Mouse (Mus musculus) mature B cell (primary cell): ENCODE results near the gene Fer.

Experiments used
- in situ Hi-C: fragments of 300-500 bp; cut with MboI; formaldehyde crosslinking; loops from 2 replicates; pipeline ENCODE4 v1.14.3; 2019

Gene Fer

GRCm38 (mm10) chr17:63864171-63864571, 1.3 kb downstream of the Fer start:
- in situ Hi-C loops = no loop called here

GRCm38 (mm10) chr17:63871773-63872172, 8.9 kb downstream of the Fer start:
- in situ Hi-C loops = no loop called here

- in situ Hi-C loops = no loop called here
Measured at GRCm38 (mm10) chr17:63878889-63879288, 16.0 kb downstream of the Fer start.

GRCm38 (mm10) chr17:63880009-63880408, 17.1 kb downstream of the Fer start:
- in situ Hi-C loops = no loop called here

- in situ Hi-C loops = no loop called here
Measured at GRCm38 (mm10) chr17:63886988-63887387, 24.1 kb downstream of the Fer start.

- in situ Hi-C loops = no loop called here
Measured at GRCm38 (mm10) chr17:63890611-63891010, 27.7 kb downstream of the Fer start.

- in situ Hi-C loops = no loop called here
Measured at GRCm38 (mm10) chr17:63895829-63896228, 33.0 kb downstream of the Fer start.

GRCm38 (mm10) chr17:63897050-63897449, 34.2 kb downstream of the Fer start:
- in situ Hi-C loops = no loop called here

- in situ Hi-C loops = no loop called here
Measured at GRCm38 (mm10) chr17:63909297-63909696, 46.4 kb downstream of the Fer start.

- in situ Hi-C loops = no loop called here
Measured at GRCm38 (mm10) chr17:63921601-63922203, 58.8 kb downstream of the Fer start.

GRCm38 (mm10) chr17:63925581-63925980, 62.7 kb downstream of the Fer start:
- in situ Hi-C loops = no loop called here

- in situ Hi-C loops = no loop called here
Measured at GRCm38 (mm10) chr17:63930634-63931033, 67.8 kb downstream of the Fer start.

- in situ Hi-C loops = no loop called here
Measured at GRCm38 (mm10) chr17:63931556-63931955, 68.7 kb downstream of the Fer start.

GRCm38 (mm10) chr17:63935408-63935807, 72.5 kb downstream of the Fer start:
- in situ Hi-C loops = no loop called here

GRCm38 (mm10) chr17:63937886-63938285, 75.0 kb downstream of the Fer start:
- in situ Hi-C loops = no loop called here

GRCm38 (mm10) chr17:63946772-63947171, 83.9 kb downstream of the Fer start:
- in situ Hi-C loops = no loop called here

- in situ Hi-C loops = no loop called here
Measured at GRCm38 (mm10) chr17:63948811-63949210, 85.9 kb downstream of the Fer start.

- in situ Hi-C loops = no loop called here
Measured at GRCm38 (mm10) chr17:63951436-63951835, 88.6 kb downstream of the Fer start.

GRCm38 (mm10) chr17:63967091-63967490, 104.2 kb downstream of the Fer start:
- in situ Hi-C loops = no loop called here

- in situ Hi-C loops = no loop called here
Measured at GRCm38 (mm10) chr17:63969448-63969847, 106.6 kb downstream of the Fer start.

- in situ Hi-C loops = no loop called here
Measured at GRCm38 (mm10) chr17:63970239-63970638, 107.4 kb downstream of the Fer start.

GRCm38 (mm10) chr17:63970939-63971338, 108.1 kb downstream of the Fer start:
- in situ Hi-C loops = no loop called here

GRCm38 (mm10) chr17:63972181-63972580, 109.3 kb downstream of the Fer start:
- in situ Hi-C loops = no loop called here

- in situ Hi-C loops = no loop called here
Measured at GRCm38 (mm10) chr17:63973806-63974205, 110.9 kb downstream of the Fer start.
